Mouse (Mus musculus) Patski (cell line): Measurements from ENCODE around the gene Arhgdib. TPM values are rescaled to one million over a fixed set of nuclear protein-coding genes. Genes with fewer than 3 reads are reported as not detected.

Source experiments
- ATAC-seq: fragments of 100-300 bp; one replicate; pipeline ENCODE4 v1.8.0; 2021
- CTCF ChIA-PET: fragments of 350-600 bp; sonication (Branson Sonifier 250); formaldehyde crosslinking; loops from one replicate; lab custom pipeline; 2022; ENCODE audit warnings: inconsistent platforms; lab: Charles Lee
- POLR2A ChIA-PET: fragments of 350-600 bp; sonication (Branson Sonifier 250); formaldehyde crosslinking; loops from one replicate; lab custom pipeline; 2022; ENCODE audit warnings: antibody characterized with exemption, inconsistent platforms; lab: Charles Lee
- DNase-seq: peaks from one replicate; pipeline ENCODE4 v3.0.0-alpha.2; 2011; ENCODE audit warnings: low read depth, low spot score
- H3K27me3 ChIP-seq: fragments of 371-371 bp; one replicate; pipeline ENCODE4 v1.5.1; 2021
- CTCF ChIP-seq: fragments of 100-300 bp; IDR thresholded peaks from one replicate; pipeline ENCODE4 v1.5.1; 2021
- in situ Hi-C: fragments of 300-500 bp; cut with MboI; formaldehyde crosslinking; loops from 3 replicates; pipeline ENCODE4 v1.11.1; 2018; ENCODE audit warnings: low pct_unique_long_range_greater_than_20kb, mixed read lengths
- polyA plus RNA-seq: library from polyadenylated mRNA; unstranded; gene quantifications from one replicate; pipeline ENCODE4 v1.2.3, GENCODE M21; 2021

The Arhgdib gene
- 11.6 TPM for polyA plus RNA-seq

DNA sequence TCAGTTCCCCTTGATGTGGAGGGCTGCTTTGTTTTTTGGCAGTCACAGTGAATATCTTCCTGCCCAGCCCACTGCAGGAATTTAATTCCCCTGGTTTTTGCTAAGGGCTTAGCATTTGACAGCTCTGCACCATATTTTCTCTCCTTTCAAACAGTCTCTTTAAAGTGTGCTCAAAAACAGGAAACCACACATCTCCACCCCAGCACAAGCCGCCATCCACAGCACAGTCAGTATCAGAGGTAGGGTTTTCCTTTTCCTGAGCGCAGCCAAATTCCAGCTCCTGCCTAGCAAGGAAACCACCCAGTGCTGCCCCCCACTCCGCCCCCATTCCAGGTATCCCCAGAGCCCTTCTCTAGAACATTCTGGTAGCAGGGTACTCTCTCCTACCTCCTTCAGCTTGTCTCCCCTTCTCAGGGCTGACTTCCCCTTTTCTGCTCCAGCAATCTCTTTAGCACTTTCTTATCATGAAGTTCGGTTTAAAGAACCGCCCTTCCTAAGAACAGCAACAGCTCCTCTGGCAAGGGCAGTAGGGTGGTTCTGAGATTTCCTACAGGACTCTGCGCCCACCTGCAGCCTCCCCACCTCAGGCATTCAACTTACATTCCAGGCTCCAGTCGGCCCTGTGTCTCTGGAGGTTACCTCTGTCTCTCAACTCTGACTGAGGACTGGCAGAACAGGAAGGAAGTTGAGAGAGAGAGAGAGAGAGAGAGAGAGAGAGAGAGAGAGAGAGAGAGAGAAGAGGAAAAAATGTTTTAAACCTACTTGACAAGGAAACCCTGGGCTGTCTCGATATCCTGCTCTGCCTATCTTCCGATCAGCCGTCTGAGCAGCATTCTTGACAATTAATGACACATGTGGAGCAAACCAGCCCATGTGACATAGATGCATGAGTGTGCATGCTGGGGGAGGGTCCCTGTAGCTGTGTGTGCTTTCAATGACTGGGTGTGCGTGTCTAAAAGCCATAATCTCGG, at the start of gene Arhgdib:
Arhgdib (minus strand) TSS at position 849 of the 971 bp plus-strand sequence.
- H3K27me3 ChIP-seq, result no peaks in the 10 kb centered on the region
- ChIA-PET POLR2A (no interaction called here), CTCF (interaction anchor here (1.0 to 6.8 kb wide), 5 partner anchors 10 to 136 kb away, joined by 3 to 33 read pairs (median 4); no protein-coding TSS in a partner anchor)
- DNase-seq, result no peak
- in situ Hi-C loops, result no loop called here
- peak; percentile 66 for ATAC-seq
- no peak for TF ChIP-seq CTCF

DNA sequence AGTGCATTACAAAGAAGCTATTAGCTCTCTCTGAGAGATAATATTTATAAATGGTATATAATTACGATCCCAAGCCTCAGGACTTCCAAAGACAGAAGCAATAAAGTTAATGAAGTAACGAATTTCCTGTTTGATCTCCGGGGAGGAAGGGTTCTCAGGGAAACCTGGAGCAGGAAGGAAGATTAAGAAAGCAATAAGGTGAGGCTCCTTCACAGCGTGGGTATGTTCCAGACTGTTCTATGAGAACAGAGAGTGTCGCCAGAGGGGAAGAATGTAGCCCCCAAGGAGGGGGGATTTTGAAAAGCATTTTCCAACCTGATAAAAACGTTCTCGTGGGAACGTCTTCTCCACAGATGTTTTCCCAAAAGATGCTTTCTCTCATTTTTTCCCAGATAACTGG, 48.9 kb upstream of the Arhgdib start:
- ATAC-seq (no peak), DNase-seq (no peak)
- TF ChIP-seq CTCF, result no peak
- CTCF ChIA-PET, result interaction anchor here (0.7 to 1.4 kb wide), 2 partner anchors 10 to 129 kb away, joined by 3 to 4 read pairs; no protein-coding TSS in a partner anchor
- POLR2A ChIA-PET, result no interaction called here
- in situ Hi-C loops, result loop anchor here (25.0 kb wide), 1 partner anchor 578 kb away; the partner anchor contains the start of gene E330021D16Rik
- H3K27me3 ChIP-seq, result no peaks in the 10 kb centered on the region

DNA sequence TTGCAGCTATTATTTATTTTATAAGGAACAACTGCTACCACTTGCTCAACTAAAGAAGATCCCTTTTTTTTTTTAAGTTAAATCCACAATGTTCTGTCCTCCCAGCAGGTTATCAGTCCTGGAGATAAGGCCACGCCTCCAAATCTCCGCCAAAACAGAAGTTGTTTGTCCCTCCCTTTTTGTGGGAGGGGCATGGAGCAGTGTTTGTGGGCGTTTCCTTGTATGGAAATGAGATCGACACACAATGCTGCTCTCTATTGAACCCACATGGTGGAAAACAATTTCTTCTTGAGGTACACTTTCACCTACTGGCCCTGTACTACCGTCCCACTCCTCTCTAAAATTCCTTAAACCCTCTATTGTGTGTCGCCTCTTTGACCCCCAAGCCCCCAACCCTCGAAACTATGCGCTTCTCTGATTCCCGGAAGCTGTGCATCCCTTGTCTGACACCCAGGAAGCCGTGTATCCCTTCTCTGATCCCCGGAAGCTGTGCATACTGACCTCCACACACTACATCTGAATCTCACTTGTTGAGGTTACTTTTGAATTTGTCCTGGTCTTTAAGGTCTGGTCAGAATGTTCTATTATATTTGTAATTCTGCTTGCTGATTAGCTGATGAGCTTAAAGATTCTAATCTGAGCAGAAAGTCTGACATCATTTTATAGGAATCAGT, 48.3 kb upstream of the Arhgdib start:
- POLR2A ChIA-PET, result no interaction called here
- no peak for ATAC-seq
- DNase-seq, result no peak
- no peak for TF ChIP-seq CTCF
- CTCF ChIA-PET, result interaction anchor here (0.7 to 1.4 kb wide), 2 partner anchors 10 to 129 kb away, joined by 3 to 4 read pairs; no protein-coding TSS in a partner anchor
- H3K27me3 ChIP-seq, result no peaks in the 10 kb centered on the region
- in situ Hi-C loops, result loop anchor here (10.0 to 25.0 kb wide), 2 partner anchors 185 to 578 kb away; partner anchors contain the start of genes E330021D16Rik and Rerg

DNA sequence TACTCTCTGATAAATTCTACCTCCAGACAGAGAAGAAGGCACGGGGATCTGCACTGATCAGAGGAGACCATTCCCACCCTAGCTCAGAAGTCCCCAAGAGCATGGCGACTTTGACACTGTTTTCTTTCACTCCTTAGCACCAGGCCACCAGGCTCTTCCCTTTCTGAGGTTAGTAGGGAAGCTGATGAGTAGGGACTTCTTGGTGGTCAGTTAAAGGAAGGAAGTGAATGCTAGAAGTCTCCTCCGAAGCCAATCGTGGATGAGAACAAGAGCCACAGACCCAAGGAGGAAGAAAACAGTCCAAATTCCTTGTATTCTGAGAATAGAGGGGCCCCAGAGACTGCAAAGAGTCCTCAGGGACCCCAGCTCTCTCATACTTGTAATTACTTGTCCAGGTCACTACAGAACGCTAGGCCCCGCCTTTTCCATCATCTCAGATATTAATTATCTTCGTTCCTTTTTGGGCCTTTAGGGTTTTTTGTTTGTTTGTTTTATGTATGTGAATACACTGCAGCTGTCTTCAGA, 46.9 kb upstream of the Arhgdib start:
- in situ Hi-C loops, result loop anchor here (10.0 to 25.0 kb wide), 2 partner anchors 186 to 576 kb away; partner anchors contain the start of genes E330021D16Rik and Rerg
- ChIA-PET POLR2A (no interaction called here), CTCF (interaction anchor here (1.2 kb wide), 1 partner anchor 10 kb away, joined by 4 read pairs; no protein-coding TSS in a partner anchor)
- no peak for TF ChIP-seq CTCF
- no peaks in the 10 kb centered on the region for H3K27me3 ChIP-seq
- ATAC-seq (no peak), DNase-seq (no peak)

DNA sequence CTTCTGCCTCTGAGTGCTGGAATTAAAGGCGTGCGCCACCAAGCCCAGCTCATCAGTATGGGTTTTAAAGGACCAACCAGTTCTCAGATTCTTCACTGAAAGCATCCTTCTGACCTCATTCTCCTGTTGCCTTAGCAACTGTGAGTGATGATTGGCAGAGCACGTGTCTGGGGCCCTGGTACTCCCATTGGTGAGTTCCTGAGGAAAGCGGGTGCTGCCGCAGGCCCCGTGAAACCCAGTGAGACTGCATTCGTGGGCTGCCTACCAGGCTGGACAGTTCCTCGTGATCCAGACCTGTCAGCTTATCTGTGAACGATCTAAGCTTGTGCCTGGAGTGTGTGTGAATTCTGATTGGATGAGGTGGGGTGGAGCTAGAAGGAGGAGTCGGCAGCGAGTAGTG, 45.0 kb upstream of the Arhgdib start:
- TF ChIP-seq CTCF, result no peak
- in situ Hi-C loops, result loop anchor here (10.0 to 25.0 kb wide), 2 partner anchors 188 to 574 kb away; partner anchors contain the start of genes E330021D16Rik and Rerg
- H3K27me3 ChIP-seq, result no peaks in the 10 kb centered on the region
- DNase-seq (no peak), ATAC-seq (no peak)
- CTCF ChIA-PET, result no interaction called here
- POLR2A ChIA-PET, result no interaction called here

DNA sequence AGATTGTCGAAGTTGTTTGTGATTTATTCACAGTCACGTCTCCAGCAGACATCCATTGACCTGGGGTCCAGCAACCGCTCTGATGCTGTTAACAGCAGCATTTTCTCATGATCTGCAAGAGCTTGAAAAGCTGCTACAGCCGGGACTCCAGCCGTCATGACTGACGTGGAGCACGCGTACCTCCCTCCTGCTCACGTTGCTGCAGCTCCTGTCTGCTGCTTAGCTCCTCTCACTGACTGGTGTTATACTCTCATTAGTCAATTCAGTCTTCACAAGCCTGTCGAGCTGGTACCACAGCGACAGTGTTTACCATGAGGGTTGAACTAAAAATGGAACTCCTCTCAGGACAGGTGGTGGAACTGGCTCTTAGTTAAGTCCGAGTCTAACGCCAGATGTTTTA, 44.3 kb upstream of the Arhgdib start:
- CTCF ChIA-PET, result interaction anchor here (0.9 kb wide), 1 partner anchor 126 kb away, joined by 3 read pairs; no protein-coding TSS in a partner anchor
- DNase-seq, result no peak
- ATAC-seq, result no peak
- in situ Hi-C loops, result loop anchor here (10.0 to 25.0 kb wide), 2 partner anchors 189 to 574 kb away; partner anchors contain the start of genes E330021D16Rik and Rerg
- POLR2A ChIA-PET, result no interaction called here
- no peak for TF ChIP-seq CTCF
- no peaks in the 10 kb centered on the region for H3K27me3 ChIP-seq

DNA sequence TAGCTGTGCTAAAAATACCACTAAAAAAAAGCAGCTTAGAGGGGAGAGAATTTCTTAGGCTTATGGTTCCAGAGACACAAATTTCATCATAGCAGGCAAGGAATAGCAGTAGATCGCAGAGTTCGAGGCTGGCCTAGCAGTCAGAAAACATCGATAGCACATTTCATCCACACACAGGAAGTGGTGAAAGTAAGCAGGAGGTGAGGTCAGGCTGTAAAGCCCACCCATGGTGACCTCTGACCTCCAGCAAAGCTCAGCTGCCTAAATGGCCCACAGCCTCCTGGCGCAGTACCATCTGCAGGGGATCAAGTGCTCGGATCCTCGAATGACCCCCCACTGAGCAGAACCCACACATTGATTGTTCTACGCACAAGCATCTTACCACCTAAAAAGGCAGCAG, 41.5 kb upstream of the Arhgdib start:
- ChIA-PET CTCF (no interaction called here), POLR2A (no interaction called here)
- TF ChIP-seq CTCF, result no peak
- no peak for ATAC-seq
- H3K27me3 ChIP-seq, result no peaks in the 10 kb centered on the region
- no peak for DNase-seq
- in situ Hi-C loops, result loop anchor here (5.0 to 25.0 kb wide), 3 partner anchors 192 to 571 kb away; partner anchors contain the start of genes E330021D16Rik and Rerg

DNA sequence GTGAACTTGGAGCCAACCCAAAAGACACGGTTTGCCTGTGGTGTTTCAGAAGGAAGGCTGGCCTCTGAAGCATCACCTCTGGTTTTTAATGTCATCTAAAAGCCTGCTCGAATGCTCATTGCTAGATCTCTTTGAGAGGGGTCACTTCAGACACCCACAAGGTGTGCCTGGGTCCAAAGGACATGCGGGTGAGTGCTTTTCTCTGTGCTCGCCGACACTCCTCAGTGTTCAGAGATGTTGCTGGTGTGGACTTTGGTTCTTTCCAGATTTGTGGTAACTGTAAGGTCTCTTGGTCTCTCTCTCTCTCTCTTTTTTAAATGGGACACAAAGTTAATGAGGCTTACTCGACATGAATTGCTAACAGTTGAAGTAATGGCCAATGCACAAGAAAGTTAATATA, 40.9 kb upstream of the Arhgdib start:
- POLR2A ChIA-PET, result no interaction called here
- ATAC-seq (no peak), DNase-seq (no peak)
- CTCF ChIA-PET, result no interaction called here
- TF ChIP-seq CTCF, result no peak
- in situ Hi-C loops, result loop anchor here (5.0 to 25.0 kb wide), 3 partner anchors 192 to 570 kb away; partner anchors contain the start of genes E330021D16Rik and Rerg
- no peaks in the 10 kb centered on the region for H3K27me3 ChIP-seq

DNA sequence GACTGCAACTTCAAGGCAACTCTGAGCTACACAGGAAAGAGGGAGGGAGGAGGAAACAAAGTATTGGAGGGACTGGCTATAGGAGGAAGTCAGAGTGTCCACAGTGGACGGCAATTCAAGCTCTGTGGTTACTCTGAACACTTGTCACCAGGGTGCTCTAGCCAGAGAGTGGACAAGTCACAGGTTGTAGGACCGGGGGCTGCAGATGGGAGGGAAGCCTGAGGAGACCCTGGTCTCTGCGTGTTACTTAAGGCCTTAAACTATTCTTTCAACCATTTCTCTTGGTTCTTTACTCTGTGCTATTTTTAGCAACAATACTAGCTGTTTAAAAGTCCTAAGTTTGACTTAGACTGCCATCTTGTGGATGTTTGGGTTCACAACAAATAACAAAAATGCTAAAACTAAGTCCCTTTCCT, 38.6 kb upstream of the Arhgdib start:
- ChIA-PET POLR2A (interaction anchor here (0.7 kb wide), 1 partner anchor 10 kb away, joined by 3 read pairs; no protein-coding TSS in a partner anchor), CTCF (interaction anchor here (0.7 to 1.6 kb wide), 15 partner anchors 10 to 558 kb away, joined by 3 to 13 read pairs (median 4); partner anchors contain the start of gene H2afj)
- no peaks in the 10 kb centered on the region for H3K27me3 ChIP-seq
- no peak for DNase-seq
- TF ChIP-seq CTCF, result peak; percentile 43
- in situ Hi-C loops, result loop anchor here (5.0 to 25.0 kb wide), 3 partner anchors 194 to 568 kb away; partner anchors contain the start of genes E330021D16Rik and Rerg
- no peak for ATAC-seq
